Mouse (Mus musculus) macrophage (primary cell): ENCODE measurements around the gene Prss46. TPM values are rescaled to one million over a fixed set of nuclear protein-coding genes. Genes with fewer than 3 reads are reported as not detected.

Experiments used
- H3K27ac ChIP-seq: fragments of 350-480 bp; formaldehyde crosslinking; 2 replicates; pipeline ENCODE4 v1.9.0; 2021
- H3K36me3 ChIP-seq: fragments of 350-480 bp; formaldehyde crosslinking; 2 replicates; pipeline ENCODE4 v1.9.0; 2021; ENCODE audit errors: inconsistent target
- H3K4me3 ChIP-seq: fragments of 350-480 bp; formaldehyde crosslinking; 2 replicates; pipeline ENCODE4 v1.9.0; 2021; ENCODE audit errors: inconsistent target
- H3K79me2 ChIP-seq: fragments of 350-480 bp; formaldehyde crosslinking; 2 replicates; pipeline ENCODE4 v1.9.0; 2021; ENCODE audit errors: inconsistent target
- WGBS: methylation state at CpG from one replicate; pipeline ENCODE4 v1.1.7; 2026; ENCODE audit warnings: inconsistent platforms; ENCODE audit not compliant: missing documents; 5-methylcytosine and 5-hydroxymethylcytosine counted together
- polyA plus RNA-seq: library from polyadenylated mRNA; stranded (reverse); fragments of 250-400 nt; gene quantifications from 3 replicates; pipeline ENCODE4 v1.2.4, GENCODE M21; 2018; ENCODE audit warnings: inconsistent platforms

Prss46 gene
- polyA plus RNA-seq, 1 experiment from 2014 or later = 0.11 TPM

DNA sequence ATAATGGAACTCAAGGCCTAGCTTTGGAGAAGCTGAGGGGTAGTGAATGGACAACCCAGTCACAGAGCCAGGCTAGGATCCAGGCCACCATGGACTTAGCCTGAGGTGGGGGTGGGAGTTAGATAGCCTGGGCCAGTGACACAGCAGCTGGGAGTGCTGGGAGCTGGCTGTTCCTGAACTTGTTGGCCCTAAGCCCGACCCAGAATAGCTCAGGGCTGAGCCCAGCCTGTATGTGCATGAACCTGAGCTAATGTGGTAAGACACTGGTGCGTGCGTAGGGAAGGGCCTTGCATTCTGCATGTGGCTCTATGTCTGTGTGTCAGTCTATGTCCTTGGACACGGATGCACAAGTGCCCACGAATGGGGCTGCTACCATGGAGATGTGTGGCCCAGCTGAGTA, 33.6 kb downstream of the Prss46 start:
- no peaks in the 10 kb centered on the region for H3K79me2 ChIP-seq
- 82% methylated on average over 5 of the region's 5 CpGs for WGBS
- no peaks in the 10 kb centered on the region for H3K36me3 ChIP-seq
- H3K27ac ChIP-seq = no peak overlapping the region
- H3K4me3 ChIP-seq = no peak overlapping the region

DNA sequence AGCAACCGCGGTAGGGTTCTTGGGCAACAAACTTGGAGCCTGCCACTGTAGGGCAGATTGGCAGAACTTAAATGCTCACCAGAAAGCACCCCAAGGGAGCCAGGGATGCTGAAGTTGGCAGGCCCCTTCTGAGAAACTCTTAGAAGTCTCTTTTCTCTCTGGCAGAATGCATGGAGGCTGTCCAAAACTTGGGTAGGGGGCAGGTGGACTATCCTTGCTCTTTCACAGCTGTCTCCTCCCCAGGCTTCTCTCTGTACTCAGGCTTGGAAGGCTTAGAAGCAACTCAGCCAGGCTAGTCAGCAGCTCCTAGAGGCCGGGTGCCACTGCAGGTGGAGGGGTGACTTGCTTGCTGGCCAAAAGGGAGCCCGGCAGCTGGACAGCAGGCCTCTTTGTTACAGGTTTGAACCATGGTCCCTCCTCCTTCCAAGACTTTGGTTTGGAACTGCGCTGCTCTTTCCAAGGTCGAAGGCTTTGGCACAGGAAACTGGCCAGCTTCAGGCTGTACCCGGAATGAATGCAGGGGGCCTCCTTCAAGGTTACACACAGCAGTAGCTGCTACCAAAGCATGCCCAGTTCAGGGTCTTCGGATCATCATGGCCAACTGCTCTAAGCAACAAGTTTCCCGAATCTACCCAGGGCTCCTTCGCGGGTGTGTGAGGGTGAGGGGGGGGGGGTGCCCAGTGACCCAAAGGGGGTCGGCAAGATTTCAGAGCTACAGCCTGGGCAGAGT, 35.0 kb downstream of the Prss46 start, which contains the start of gene Als2cl:
TSS of gene Als2cl (plus strand) at position 680 of the 730 bp plus-strand sequence.
- no peaks in the 10 kb centered on the region for H3K79me2 ChIP-seq
- WGBS = 46% methylated on average over 12 of the region's 12 CpGs
- H3K36me3 ChIP-seq = no peaks in the 10 kb centered on the region
- H3K27ac ChIP-seq = no peak within 1 kb of the TSS
- peak within 1 kb of the TSS; percentile 52 for H3K4me3 ChIP-seq

DNA sequence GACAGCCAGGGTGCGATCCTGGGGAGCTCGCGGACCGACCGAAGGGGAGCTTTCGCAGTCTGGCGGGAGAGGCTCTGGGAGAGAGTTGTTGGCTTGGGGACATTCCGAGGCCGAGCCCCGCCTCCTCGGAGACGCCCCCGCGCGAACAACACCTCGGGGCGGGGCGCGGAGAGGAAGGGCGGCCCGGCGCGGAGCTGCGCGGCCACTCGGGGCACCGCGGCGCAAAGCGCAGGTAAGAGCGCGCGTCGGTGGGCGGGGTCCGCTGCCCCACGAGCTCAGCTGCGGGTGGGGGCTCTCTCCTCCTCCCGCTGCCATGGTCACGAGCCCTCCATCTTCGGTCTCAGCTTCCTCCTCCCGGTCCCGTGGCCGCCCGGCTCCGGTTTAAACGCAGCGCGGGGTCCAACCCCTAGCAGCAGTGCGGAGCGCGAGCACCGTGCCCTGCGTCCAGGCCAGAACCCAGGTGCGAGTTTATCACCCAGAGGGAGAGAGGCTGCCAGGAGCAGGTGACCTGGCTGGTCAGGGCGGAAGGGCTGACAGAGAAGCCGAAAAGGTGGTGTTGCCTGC, 35.8 kb downstream of the Prss46 start, which contains the start of gene Tmie:
TSS of gene Tmie (minus strand) at position 116 of the 564 bp plus-strand sequence.
- peak within 1 kb of the TSS; percentile 52 for H3K4me3 ChIP-seq
- H3K79me2 ChIP-seq = no peaks in the 10 kb centered on the region
- WGBS = 1% methylated on average over 57 of the region's 57 CpGs
- H3K36me3 ChIP-seq = no peaks in the 10 kb centered on the region; the same call in 1 of the 2 replicates
- H3K27ac ChIP-seq = no peak within 1 kb of the TSS

DNA sequence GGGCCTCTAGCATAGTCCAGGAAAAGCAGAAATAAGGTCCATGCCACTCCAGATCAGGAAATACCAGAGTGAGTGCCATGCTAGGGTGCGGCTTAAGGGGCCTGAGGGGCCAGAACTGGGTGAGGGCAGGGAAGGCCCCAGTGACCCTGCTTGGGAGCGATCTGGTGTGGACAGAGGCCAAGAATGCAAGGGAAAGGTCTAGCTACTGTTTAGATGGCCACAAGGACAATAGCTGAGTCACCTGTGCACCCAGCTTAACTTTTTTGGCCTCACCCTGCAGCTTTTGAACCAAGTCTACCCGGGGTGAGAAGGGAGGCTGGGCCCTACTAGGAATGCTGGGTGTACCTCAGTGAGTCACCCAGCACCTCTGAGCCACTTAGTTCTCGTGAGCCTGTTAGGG, 36.5 kb downstream of the Prss46 start:
- Histone ChIP-seq H3K4me3 (peak overlapping the region; percentile 52), H3K79me2 (no peaks in the 10 kb centered on the region), H3K36me3 (no peaks in the 10 kb centered on the region; the same call in 1 of the 2 replicates), H3K27ac (no peak overlapping the region)
- 54% methylated on average over 4 of the region's 4 CpGs for WGBS

DNA sequence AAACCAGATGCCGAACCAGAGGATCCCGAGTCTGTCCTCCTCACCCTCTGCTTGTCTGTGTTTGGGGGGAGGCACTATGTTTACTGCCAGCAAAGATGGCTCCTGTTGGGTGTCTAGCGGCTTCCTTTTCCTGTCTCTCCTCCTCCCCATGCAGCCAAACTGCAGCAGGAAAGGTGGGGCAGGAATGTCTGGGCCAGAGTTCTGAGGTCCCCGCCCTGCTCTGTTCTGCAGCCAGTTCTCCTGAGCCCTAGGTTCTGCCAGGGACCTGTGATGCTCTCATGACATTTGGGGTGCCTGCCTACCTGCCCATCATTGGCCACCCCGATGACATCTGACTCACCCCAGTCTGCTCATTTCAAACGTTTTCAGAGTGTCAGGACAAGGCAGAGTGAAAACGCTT, 37.6 kb downstream of the Prss46 start:
- H3K27ac ChIP-seq = no peak overlapping the region
- H3K4me3 ChIP-seq = no peak overlapping the region
- H3K79me2 ChIP-seq = no peaks in the 10 kb centered on the region
- H3K36me3 ChIP-seq = no peaks in the 10 kb centered on the region; the same call in 1 of the 2 replicates
- WGBS = 86% methylated on average over 7 of the region's 7 CpGs

DNA sequence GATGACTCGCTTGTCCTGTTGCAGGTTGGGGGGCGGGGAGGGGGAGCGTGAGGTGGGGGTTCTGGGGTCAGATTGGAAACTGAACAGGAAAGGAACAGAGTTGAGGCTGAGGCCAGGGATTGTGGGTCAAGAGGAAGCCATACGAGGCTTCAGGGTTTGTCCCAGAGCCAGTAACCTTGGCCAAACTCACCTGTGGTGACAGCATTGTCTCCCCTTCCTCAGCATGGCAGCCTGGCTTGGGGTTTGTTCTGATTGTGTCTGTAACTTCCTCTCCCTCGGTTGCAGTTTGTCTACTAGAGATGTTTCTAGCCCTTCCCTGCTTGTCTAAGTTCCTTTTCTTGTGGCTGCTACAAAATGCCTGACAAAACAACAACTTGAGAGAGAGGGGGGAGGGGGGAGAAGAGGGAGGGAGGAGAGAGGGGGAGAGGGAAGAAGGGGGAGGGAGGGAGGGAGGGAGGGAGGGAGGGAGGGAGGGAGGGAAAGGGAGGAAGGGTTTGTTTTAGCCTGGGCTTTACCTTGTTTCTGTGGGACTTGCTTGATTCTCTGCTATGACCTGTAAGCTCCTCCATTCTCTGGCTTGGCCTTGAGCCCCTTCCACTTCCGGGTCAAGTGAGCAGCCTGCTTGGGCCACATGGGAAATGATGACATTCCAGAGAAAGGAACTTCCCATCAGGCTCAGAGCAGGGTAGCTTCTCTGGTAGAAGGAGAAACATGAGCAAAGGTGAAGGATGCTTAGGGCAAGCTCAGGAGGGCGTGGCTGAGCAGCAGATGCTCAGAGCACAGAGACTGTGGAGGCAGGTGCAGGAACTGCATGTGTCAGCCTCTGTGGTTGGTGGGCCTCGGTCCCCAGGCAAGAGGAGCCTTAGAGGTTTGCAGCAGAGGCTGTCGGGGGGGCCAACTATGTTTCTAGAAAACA, 43.3 kb downstream of the Prss46 start:
- WGBS = 42% methylated on average over 6 of the region's 9 CpGs
- Histone ChIP-seq H3K27ac (peak overlapping the region; percentile 73), H3K4me3 (no peak overlapping the region; the same call in 1 of the 2 replicates), H3K79me2 (no peaks in the 10 kb centered on the region), H3K36me3 (no peaks in the 10 kb centered on the region; the same call in 1 of the 2 replicates)

DNA sequence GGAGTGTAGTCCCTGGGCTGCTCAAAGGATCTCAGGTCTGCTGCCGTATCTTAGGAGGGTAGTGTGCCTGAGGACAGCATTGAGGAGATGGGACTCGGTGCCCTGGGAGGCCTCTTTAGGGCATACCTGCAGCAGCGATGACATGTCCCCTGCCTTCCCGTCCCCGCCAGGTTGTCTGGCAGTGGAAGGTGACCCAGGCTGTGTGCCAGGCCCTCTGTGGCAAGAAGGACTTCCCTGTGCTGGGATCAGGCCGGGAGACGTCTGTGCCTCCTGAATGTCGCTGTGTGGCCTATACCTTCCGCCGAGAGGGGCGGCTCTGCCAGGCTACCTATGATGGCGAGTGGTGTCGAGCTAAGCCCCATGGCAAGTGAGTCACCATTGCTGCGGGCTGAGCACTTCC, 44.6 kb downstream of the Prss46 start:
- Histone ChIP-seq H3K4me3 (no peak overlapping the region), H3K27ac (no peak overlapping the region), H3K79me2 (no peaks in the 10 kb centered on the region), H3K36me3 (no peaks in the 10 kb centered on the region; the same call in 1 of the 2 replicates)
- 96% methylated on average over 14 of the region's 14 CpGs for WGBS

DNA sequence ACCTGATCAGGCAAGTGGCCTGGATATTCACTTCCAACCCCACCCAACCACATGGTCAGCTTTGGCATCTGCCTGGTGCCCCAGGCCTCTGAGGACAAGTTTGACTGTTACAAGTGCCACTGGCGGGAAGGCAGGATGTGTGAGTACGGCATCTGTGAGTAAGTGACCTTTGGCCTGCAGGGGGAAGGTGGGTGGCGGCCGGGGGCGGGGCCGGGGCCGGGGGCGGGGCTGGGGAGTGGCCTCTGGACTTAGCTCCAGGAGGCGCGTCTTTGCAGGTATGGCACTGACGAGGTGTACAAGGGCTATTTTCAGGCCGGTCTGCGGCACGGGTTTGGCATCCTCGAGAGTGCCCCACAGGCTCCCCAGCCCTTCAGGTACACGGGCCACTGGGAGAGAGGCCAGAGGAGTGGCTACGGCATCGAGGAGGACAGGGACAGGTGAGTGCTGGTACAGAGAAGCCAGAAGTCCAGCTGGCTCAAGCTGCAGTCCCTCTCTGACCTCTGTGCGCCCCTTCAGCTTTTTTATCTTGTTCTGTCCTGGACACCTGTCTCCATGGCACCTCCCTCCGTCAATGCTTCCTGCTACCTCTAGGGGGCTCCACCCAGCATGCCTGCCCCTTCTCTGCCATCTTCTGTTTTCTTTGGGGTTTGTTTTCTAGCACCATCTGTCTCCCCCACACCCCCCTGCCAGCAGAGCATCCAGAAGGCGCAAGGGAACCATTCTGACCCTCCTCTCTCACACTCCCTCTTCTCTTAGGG, 45.9 kb downstream of the Prss46 start:
- WGBS = 94% methylated on average over 13 of the region's 21 CpGs
- Histone ChIP-seq H3K79me2 (no peaks in the 10 kb centered on the region), H3K27ac (no peak overlapping the region), H3K4me3 (no peak overlapping the region), H3K36me3 (peaks cover 4% of the 10 kb centered on the region; the same call in 1 of the 2 replicates)

DNA sequence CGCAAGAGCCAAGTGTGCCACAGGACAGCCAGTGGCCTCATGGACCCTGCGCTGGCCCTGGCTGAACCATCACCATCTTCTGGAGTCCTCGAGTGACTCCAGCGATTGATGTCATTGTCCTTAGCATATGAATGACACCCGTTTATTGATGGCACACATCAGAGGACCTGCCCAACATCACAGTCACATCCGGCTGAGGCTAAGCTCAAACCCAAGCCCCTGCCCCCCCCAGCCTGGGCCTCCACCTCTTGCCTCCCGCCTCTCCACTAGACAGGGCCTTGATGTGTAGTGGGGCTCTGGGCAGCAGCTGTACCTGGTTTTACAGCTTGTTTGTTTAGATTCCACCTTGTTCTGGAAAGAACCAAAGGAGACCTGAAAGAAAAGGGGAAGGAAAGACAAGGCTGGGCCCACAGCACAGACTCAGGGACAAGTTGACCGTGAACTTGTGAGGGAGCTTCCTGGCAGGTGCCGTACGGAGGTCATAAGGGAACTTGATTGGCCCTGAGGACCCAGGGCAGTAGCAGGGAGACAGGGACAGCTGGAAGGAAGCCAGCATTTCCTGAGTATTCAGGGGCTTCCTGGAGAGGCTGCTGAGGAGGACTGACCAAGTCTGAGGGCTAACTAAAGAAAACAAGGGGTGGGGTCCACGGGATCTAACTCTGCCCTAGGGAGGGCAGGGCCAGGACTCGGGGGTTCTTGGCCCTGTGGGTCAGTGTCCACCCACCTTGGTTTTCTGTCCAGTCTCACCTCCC, 46.9 kb downstream of the Prss46 start:
- H3K4me3 ChIP-seq = no peak overlapping the region
- H3K36me3 ChIP-seq = 0 out of 2 replicates have a peak, but pooled peaks cover 4% of the 10 kb centered on the region
- no peak overlapping the region for H3K27ac ChIP-seq
- WGBS = 57% methylated on average over 12 of the region's 12 CpGs
- no peaks in the 10 kb centered on the region for H3K79me2 ChIP-seq

DNA sequence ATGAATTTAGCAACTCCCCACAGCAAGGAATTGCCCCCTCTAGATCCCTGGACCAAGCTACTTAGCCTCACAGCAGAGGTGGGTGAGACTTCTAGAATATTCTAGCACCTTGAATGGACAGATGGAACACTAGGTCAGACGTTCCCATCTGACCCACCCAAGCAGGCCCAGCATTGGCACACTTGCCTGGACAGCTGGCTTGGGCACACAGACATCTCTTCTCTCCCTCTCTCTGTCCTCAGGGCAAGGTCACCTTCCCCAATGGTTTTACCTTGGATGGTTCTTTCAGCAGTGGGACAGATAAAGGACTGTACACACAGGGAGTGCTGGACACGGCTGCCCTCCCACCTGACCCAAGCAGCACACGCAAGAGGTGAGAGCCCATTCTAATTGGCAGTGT, 48.2 kb downstream of the Prss46 start:
- H3K36me3 ChIP-seq = peaks cover 4% of the 10 kb centered on the region; the same call in 1 of the 2 replicates
- no peaks in the 10 kb centered on the region for H3K79me2 ChIP-seq

DNA sequence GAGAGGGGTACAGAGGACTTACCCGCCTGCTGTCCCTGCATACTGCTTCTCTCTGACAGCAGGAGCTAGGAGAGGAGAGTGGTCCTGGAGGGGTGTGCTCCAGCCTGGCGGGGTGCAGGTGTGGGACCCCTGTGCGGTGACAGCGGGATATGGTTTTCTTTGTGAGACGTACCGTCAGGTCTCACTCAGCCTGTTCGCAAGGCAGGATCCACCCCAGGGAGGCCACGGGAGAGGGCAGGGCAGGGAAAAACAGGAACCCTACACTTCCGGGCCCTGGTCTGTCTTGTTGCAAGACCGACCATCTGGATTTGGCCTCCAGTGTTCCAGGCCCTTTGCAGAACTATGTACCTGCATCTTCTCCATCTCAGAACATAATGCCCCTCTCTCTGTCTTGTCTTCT, 49.1 kb downstream of the Prss46 start:
- Histone ChIP-seq H3K79me2 (no peaks in the 10 kb centered on the region), H3K36me3 (peaks cover 11% of the 10 kb centered on the region; the same call in 1 of the 2 replicates), H3K4me3 (no peak overlapping the region), H3K27ac (no peak overlapping the region)
- 54% methylated on average over 10 of the region's 10 CpGs for WGBS

More for the DNA sequence above, 48.2 kb downstream of the Prss46 start:
- no peak overlapping the region for H3K27ac ChIP-seq
- H3K4me3 ChIP-seq = no peak overlapping the region
- WGBS = 98% methylated on average over 3 of the region's 3 CpGs

DNA sequence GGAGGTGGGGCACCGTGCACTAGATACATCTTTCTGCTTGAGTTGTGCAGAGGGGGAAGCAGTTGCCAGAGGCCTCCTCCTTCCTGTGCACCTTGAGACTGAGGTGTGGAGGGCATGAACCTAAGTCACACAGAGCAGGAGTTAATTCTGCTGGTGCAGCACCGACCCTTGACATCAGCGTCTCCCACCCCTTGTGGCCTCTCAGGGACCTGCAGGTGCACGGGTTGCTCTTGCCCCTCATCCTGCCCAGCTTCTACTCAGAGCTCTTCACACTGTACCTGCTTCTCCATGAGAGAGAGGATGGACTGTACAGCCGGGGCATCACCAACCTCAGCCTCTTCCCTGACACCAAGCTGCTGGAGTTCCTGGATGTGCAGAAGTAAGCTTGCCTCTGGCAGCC, 51.2 kb downstream of the Prss46 start:
- Histone ChIP-seq H3K4me3 (no peak overlapping the region), H3K36me3 (peaks cover 13% of the 10 kb centered on the region; the same call in 1 of the 2 replicates), H3K27ac (no peak overlapping the region), H3K79me2 (no peaks in the 10 kb centered on the region)
- 79% methylated on average over 5 of the region's 5 CpGs for WGBS

DNA sequence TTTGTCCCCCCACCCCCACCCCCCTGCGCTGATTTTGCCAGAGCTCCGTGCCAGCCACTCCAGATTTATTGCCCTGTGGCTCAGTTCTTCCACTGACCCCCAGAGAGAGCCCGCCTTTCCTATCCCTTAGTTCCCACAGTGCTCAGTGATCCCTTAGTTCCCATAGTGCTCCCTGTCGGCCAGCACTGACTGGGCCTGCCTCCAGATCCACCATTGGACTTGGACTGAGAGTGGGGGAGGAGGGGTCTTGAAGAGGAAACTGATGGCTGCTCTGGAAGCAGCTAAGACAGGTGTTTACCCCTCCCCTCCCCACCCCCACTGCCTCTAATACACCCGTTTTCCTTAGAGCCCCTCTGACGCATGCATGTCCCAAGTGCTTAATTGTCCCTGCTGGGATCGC, 51.7 kb downstream of the Prss46 start:
- 80% methylated on average over 7 of the region's 7 CpGs for WGBS
- Histone ChIP-seq H3K79me2 (no peaks in the 10 kb centered on the region), H3K27ac (no peak overlapping the region), H3K4me3 (no peak overlapping the region), H3K36me3 (peaks cover 13% of the 10 kb centered on the region; the same call in 1 of the 2 replicates)
